Mouse (Mus musculus): ENCODE measurements at regions not wholly inside any gene's neighbourhood (a gene's known extent, or its start where the extent isn't known, plus 50 kb on each side); places are given as distances from the start of the nearest gene placed in this dataset. TPM values are rescaled to one million over a fixed set of nuclear protein-coding genes. Genes with fewer than 3 reads are reported as not detected.

- H3K9ac ChIP-seq (ENCODE audit: low read length), result no peak overlapping the region
- no peak overlapping the region for H3K4me3 ChIP-seq (ENCODE audit: control insufficient read depth in 1 of 2, insufficient read depth in 1 of 2, low read depth in 1 of 2, low read length in 2 of 2)
- H3K9me3 ChIP-seq (ENCODE audit: control insufficient read depth, low read length), result no peaks in the 10 kb centered on the region
- H3K4me2 ChIP-seq (ENCODE audit: low read length), result no peak overlapping the region
- H3K27ac ChIP-seq (replicated peaks in 1 of 2; ENCODE audit: control insufficient read depth in 1 of 2, insufficient read depth in 1 of 2, low read depth in 2 of 2, low read length in 2 of 2), result no peak overlapping the region
- no peaks in the 10 kb centered on the region for H3K27me3 ChIP-seq (ENCODE audit: control insufficient read depth, insufficient read depth, low read length)
- H3K36me3 ChIP-seq (ENCODE audit: control insufficient read depth, insufficient read depth, low read length), result no peaks in the 10 kb centered on the region
- H3K4me1 ChIP-seq (ENCODE audit: control insufficient read depth in 2 of 2, insufficient read depth in 2 of 2, low read length in 2 of 2), result no peaks in the 10 kb centered on the region
- 77% methylated on average over 7 of the region's 7 CpGs for whole genome bisulfite sequencing
- no peak for ATAC-seq (ENCODE audit: insufficient number of reproducible peaks, insufficient read depth, low FRiP score, low read depth)
Observed at GRCm38 (mm10) chr7:117734994-117735698, 354.4 kb downstream of the Xylt1 start.

- no peaks in the 10 kb centered on the region for H3K27me3 ChIP-seq (ENCODE audit: control insufficient read depth, insufficient read depth, low read length)
- H3K4me2 ChIP-seq (ENCODE audit: low read length), result no peak overlapping the region
- H3K9ac ChIP-seq (ENCODE audit: low read length), result no peak overlapping the region
- WGBS, result 70% methylated on average over 4 of the region's 4 CpGs
- no peaks in the 10 kb centered on the region for H3K4me1 ChIP-seq (ENCODE audit: control insufficient read depth in 2 of 2, insufficient read depth in 2 of 2, low read length in 2 of 2)
- H3K4me3 ChIP-seq (ENCODE audit: control insufficient read depth in 1 of 2, insufficient read depth in 1 of 2, low read depth in 1 of 2, low read length in 2 of 2), result no peak overlapping the region
- no peak for ATAC-seq (ENCODE audit: insufficient number of reproducible peaks, insufficient read depth, low FRiP score, low read depth)
- no peak overlapping the region for H3K27ac ChIP-seq (replicated peaks in 1 of 2; ENCODE audit: control insufficient read depth in 1 of 2, insufficient read depth in 1 of 2, low read depth in 2 of 2, low read length in 2 of 2)
- 0 out of 2 replicates have a peak, but pooled peaks cover 3% of the 10 kb centered on the region for H3K9me3 ChIP-seq (ENCODE audit: control insufficient read depth, low read length)
- H3K36me3 ChIP-seq (ENCODE audit: control insufficient read depth, insufficient read depth, low read length), result no peaks in the 10 kb centered on the region
Observed at GRCm38 (mm10) chr7:117729067-117729466, 348.3 kb downstream of the Xylt1 start.

Small RNAs in the stretch of these regions (microRNA-seq; reads per million reads assigned to microRNA genes)
- gene Gm24063, result not detected

All from heart, embryonic 14.5 days (tissue).